Mouse (Mus musculus) kidney, adult 18-20 months (tissue): ENCODE measurements around the gene Ngf.

Experiments
- DNase-seq: peaks from one replicate; pipeline ENCODE4 v3.0.0; 2021

Gene Ngf

GRCm38 (mm10) chr3:102508455-102508854 lies 38.7 kb downstream of the Ngf start:
- no peak for DNase-seq

GRCm38 (mm10) chr3:102509601-102510000 lies 39.9 kb downstream of the Ngf start:
- no peak for DNase-seq

GRCm38 (mm10) chr3:102516937-102517336 lies 47.2 kb downstream of the Ngf start:
- no peak for DNase-seq

- no peak for DNase-seq
Observed at GRCm38 (mm10) chr3:102521061-102521460, 51.3 kb downstream of the Ngf start.

GRCm38 (mm10) chr3:102523711-102524110 lies 54.0 kb downstream of the Ngf start:
- DNase-seq, result no peak

GRCm38 (mm10) chr3:102524951-102525350 lies 55.2 kb downstream of the Ngf start:
- DNase-seq, result no peak

- no peak for DNase-seq
Observed at GRCm38 (mm10) chr3:102525856-102526255, 56.1 kb downstream of the Ngf start.

GRCm38 (mm10) chr3:102526481-102526880 lies 56.8 kb downstream of the Ngf start:
- DNase-seq, result no peak

GRCm38 (mm10) chr3:102534744-102535143 lies 65.0 kb downstream of the Ngf start:
- DNase-seq, result no peak

- DNase-seq, result no peak
Observed at GRCm38 (mm10) chr3:102543646-102544045, 73.9 kb downstream of the Ngf start.

- no peak for DNase-seq
Observed at GRCm38 (mm10) chr3:102547536-102547935, 77.8 kb downstream of the Ngf start.

GRCm38 (mm10) chr3:102553935-102554670 lies 84.4 kb downstream of the Ngf start:
- no peak for DNase-seq

- no peak for DNase-seq
Observed at GRCm38 (mm10) chr3:102556108-102556507, 86.4 kb downstream of the Ngf start.

- DNase-seq, result no peak
Observed at GRCm38 (mm10) chr3:102556645-102557044, 86.9 kb downstream of the Ngf start.
